Mouse (Mus musculus) lung, postnatal 10 days (tissue): ENCODE measurements around the gene Ube2a.
A peak's percentile ranks its signal among the peaks of the same experiment; 100 is the strongest.

Source experiments
- DNase-seq: peaks from one replicate; pipeline ENCODE4 v3.0.0; 2021

The Ube2a gene

DNA sequence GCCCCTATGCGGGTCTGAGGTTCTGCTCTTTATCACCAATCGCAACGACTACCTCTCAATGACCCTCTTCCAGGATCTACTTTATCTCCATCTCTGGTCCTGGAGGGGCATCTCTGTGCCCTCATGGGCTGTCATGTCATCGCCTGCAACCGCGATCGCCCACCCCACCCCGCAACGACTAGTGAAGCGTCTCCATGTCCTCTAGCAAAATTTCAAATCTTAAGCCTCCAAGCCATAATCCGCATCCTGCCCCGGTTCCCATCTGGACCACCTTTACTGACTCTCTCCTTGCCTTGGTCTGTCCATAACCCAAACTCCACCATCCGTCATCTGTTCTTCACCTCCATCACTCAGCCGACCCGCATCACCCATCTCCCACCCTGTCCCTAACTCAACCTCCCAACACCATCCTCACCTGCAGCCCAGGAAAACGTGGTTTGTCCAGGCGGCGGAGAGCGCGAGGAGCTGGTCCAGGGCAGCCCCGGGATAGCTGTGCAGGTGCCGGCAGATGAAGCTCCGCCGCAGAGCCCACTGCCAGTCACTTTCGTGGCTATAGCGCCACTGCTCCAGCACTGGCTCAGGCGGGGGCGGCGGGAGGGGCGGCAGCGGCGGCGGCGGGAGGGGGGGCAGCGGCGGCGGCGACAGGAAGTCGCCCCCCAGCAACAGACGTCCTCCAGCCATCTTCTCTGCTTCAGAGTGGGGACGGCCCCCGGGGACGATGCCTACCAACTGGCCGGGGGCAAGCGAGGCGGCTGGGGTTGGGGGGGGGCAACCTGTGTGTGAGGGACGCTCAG is 28.8 kb downstream of the Ube2a start, which contains the start of gene Nkrf:
Gene Nkrf (minus strand): TSS at position 579 of the 794 bp plus-strand sequence.
- peak; percentile 14 for DNase-seq

GRCm38 (mm10) chrX:36903115-36903768 is 29.5 kb downstream of the Ube2a start:
- peak; percentile 95 for DNase-seq

- peak; percentile 28 for DNase-seq
Measured at GRCm38 (mm10) chrX:36906539-36906938, 32.8 kb downstream of the Ube2a start.

DNA sequence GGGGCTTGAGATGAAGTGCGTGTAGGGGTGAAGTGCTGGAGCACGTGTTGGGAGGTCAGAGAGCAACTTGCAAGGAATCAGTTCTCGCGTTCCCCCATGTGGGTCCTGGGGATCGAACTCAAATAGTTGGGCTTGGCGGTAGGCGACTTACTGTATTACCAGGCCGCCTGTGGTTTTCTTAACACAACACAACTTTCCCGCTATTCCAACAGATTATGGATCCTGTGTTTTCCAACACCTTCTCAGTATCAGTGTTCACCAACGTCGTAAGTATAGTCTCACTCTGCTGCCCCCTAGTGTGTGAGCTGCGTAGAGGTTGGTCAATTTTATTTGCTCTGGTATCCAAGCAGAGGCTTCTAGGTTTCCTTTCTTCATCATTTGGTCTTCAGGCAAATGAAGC is 37.6 kb downstream of the Ube2a start:
- DNase-seq = peak; percentile 55

GRCm38 (mm10) chrX:36917749-36918148 is 44.0 kb downstream of the Ube2a start:
- DNase-seq = no peak

- no peak for DNase-seq
Measured at GRCm38 (mm10) chrX:36921346-36921745, 47.6 kb downstream of the Ube2a start.

- DNase-seq = no peak
Measured at GRCm38 (mm10) chrX:36928791-36929190, 55.1 kb downstream of the Ube2a start.

DNA sequence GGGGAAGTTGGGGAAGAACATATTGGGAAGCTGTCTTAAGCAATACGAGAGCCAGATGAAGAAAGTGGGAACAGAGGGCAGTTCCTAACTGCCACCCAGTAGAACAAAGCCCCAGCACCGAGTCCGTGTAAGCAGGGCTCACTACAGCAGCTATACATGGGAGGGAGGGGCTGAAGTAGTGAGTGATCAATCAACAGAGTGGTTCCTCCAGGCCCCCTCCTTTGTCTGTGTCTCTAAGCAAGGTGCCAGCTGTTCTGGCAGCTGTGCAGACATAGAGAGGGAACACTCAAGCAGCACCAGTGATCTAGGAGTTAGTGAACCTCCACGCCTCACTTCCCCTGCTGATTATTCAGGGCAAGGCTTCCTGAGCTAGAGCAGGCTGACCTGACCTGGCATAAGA is 56.0 kb downstream of the Ube2a start:
- no peak for DNase-seq

- peak; percentile 12 for DNase-seq
Measured at GRCm38 (mm10) chrX:36930574-36930973, 56.9 kb downstream of the Ube2a start.
